Mouse (Mus musculus): ENCODE data around the gene Nipal1. TPM values are rescaled to one million over a fixed set of nuclear protein-coding genes. Genes with fewer than 3 reads are reported as not detected.

The Nipal1 gene
- 2.9 and 4.5 TPM in 2 replicates for polyA plus RNA-seq (2015; fragmentation: Nextera tagmentation; extraction: Ambion mirVana)

DNA sequence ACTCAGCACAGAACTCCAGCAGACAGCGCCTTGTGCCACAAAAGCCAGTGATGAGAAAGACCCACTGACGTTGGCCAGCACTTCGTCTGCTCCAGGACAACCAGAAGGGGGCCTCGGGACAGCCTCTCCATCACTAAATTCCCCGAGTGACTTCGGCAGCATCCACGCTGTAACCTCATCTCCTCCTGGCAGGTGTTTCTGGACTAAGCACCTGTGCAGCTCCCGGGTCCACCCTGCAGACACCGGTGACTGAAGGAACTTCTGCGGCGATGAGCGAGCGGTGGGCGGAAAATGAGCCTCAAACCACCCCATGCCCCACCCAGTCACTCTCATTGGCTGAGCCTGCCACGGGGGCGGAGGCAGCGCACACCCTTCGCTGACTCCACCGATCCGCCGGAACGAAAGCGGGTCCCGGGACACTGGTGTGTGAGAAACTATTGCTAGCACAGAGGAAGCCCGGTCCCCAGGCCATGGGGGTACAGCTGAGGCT lies at the start of gene Nipal1:
Nipal1 (plus strand) TSS at position 378 of the 490 bp plus-strand sequence.
- no peak within 1 kb of the TSS for H3K27ac ChIP-seq (ENCODE audit: low read length)
- H3K4me2 ChIP-seq (ENCODE audit: low read depth, low read length) = peak within 1 kb of the TSS; percentile 97
- peak within 1 kb of the TSS; percentile 63 for H3K4me3 ChIP-seq (ENCODE audit: low read length)
- ATAC-seq (ENCODE audit: low read depth) = peak; percentile 96
- peak within 1 kb of the TSS; percentile 66 for H3K9ac ChIP-seq (ENCODE audit: low read length)
- H3K9me3 ChIP-seq (ENCODE audit: control insufficient read depth, low read length) = no peaks in the 10 kb centered on the region
- peaks cover 11% of the 10 kb centered on the region; the same call in 1 of the 2 replicates for H3K4me1 ChIP-seq (replicated peaks; ENCODE audit: control insufficient read depth, insufficient read depth, low read length)
- no peaks in the 10 kb centered on the region; the same call in 1 of the 2 replicates for H3K27me3 ChIP-seq (ENCODE audit: control insufficient read depth, insufficient read depth, low read depth, low read length)
- no peaks in the 10 kb centered on the region for H3K36me3 ChIP-seq (ENCODE audit: control insufficient read depth, insufficient read depth, low read length)
- WGBS = under 1% methylated on average over 25 of the region's 25 CpGs

GRCm38 (mm10) chr5:72601006-72601405 lies 46.6 kb upstream of the Nipal1 start:
- H3K4me1 ChIP-seq (replicated peaks; ENCODE audit: control insufficient read depth, insufficient read depth, low read length) = no peaks in the 10 kb centered on the region
- H3K36me3 ChIP-seq (ENCODE audit: control insufficient read depth, insufficient read depth, low read length) = no peaks in the 10 kb centered on the region
- no peak overlapping the region for H3K4me2 ChIP-seq (ENCODE audit: low read depth, low read length)
- H3K27me3 ChIP-seq (ENCODE audit: control insufficient read depth, insufficient read depth, low read depth, low read length) = no peaks in the 10 kb centered on the region
- no peak overlapping the region for H3K4me3 ChIP-seq (ENCODE audit: low read length)
- H3K9me3 ChIP-seq (ENCODE audit: control insufficient read depth, low read length) = no peaks in the 10 kb centered on the region
- H3K9ac ChIP-seq (ENCODE audit: low read length) = no peak overlapping the region
- no peak overlapping the region for H3K27ac ChIP-seq (ENCODE audit: low read length)
- 11% methylated on average over 5 of the region's 5 CpGs for WGBS
- no peak for ATAC-seq (ENCODE audit: low read depth)

DNA sequence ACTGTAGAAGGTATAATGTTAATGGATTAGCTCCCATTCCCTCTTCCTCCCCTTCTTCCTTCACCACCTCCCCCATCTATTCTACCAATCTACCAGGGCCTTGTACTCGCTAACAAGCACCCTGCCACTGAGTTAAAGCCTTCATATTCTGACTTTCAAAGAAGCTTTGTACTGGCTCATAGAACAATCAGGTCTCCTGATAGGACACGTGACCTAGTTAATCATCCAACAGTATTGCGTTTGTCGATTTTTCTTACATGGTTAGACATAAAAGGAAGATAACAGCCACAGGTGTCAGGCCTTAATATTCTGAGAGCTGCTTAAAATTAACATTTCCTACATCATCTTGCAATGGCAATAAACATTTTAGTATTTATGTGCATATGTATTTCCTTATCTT lies 44.5 kb upstream of the Nipal1 start:
- Histone ChIP-seq H3K9ac (ENCODE audit: low read length) (no peak overlapping the region), H3K4me2 (ENCODE audit: low read depth, low read length) (no peak overlapping the region), H3K9me3 (ENCODE audit: control insufficient read depth, low read length) (no peaks in the 10 kb centered on the region), H3K4me1 (replicated peaks; ENCODE audit: control insufficient read depth, insufficient read depth, low read length) (no peaks in the 10 kb centered on the region), H3K27ac (ENCODE audit: low read length) (no peak overlapping the region), H3K36me3 (ENCODE audit: control insufficient read depth, insufficient read depth, low read length) (no peaks in the 10 kb centered on the region), H3K27me3 (ENCODE audit: control insufficient read depth, insufficient read depth, low read depth, low read length) (no peaks in the 10 kb centered on the region), H3K4me3 (ENCODE audit: low read length) (no peak overlapping the region)
- no peak for ATAC-seq (ENCODE audit: low read depth)
- WGBS = 72% methylated on average over 4 of the region's 4 CpGs

GRCm38 (mm10) chr5:72617413-72617812 lies 30.2 kb upstream of the Nipal1 start:
- Histone ChIP-seq H3K4me3 (ENCODE audit: low read length) (no peak overlapping the region), H3K4me2 (ENCODE audit: low read depth, low read length) (no peak overlapping the region), H3K9ac (ENCODE audit: low read length) (no peak overlapping the region), H3K27ac (ENCODE audit: low read length) (no peak overlapping the region), H3K36me3 (ENCODE audit: control insufficient read depth, insufficient read depth, low read length) (no peaks in the 10 kb centered on the region), H3K27me3 (ENCODE audit: control insufficient read depth, insufficient read depth, low read depth, low read length) (no peaks in the 10 kb centered on the region), H3K9me3 (ENCODE audit: control insufficient read depth, low read length) (no peaks in the 10 kb centered on the region), H3K4me1 (replicated peaks; ENCODE audit: control insufficient read depth, insufficient read depth, low read length) (no peaks in the 10 kb centered on the region)
- 70% methylated on average over 4 of the region's 4 CpGs for WGBS
- ATAC-seq (ENCODE audit: low read depth) = no peak

DNA sequence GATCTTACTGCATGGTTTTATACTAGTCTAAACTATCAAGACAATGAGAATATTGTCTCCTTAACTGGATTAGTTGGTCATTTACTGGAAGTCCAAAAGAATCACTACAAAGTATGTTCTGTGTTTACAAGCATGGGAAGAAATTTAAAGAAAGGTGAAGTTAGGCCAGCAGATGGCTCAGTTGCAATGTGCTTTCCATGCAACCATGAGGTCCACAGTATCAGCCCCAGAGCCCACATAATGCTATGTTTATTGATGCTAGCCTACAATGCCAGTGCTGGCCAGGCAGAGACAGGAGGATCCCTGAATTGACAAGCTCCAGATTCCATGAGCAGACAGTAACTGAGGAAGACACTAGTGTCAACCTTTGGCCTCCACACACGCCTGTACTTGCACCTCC lies 26.6 kb upstream of the Nipal1 start:
- WGBS = 83% methylated on average over 1 of the region's 1 CpGs
- H3K4me1 ChIP-seq (replicated peaks; ENCODE audit: control insufficient read depth, insufficient read depth, low read length) = no peaks in the 10 kb centered on the region
- no peak overlapping the region for H3K4me3 ChIP-seq (ENCODE audit: low read length)
- ATAC-seq (ENCODE audit: low read depth) = no peak
- H3K27me3 ChIP-seq (ENCODE audit: control insufficient read depth, insufficient read depth, low read depth, low read length) = no peaks in the 10 kb centered on the region
- no peak overlapping the region for H3K4me2 ChIP-seq (ENCODE audit: low read depth, low read length)
- H3K9ac ChIP-seq (ENCODE audit: low read length) = no peak overlapping the region
- H3K36me3 ChIP-seq (ENCODE audit: control insufficient read depth, insufficient read depth, low read length) = no peaks in the 10 kb centered on the region
- H3K27ac ChIP-seq (ENCODE audit: low read length) = no peak overlapping the region
- H3K9me3 ChIP-seq (ENCODE audit: control insufficient read depth, low read length) = no peaks in the 10 kb centered on the region

DNA sequence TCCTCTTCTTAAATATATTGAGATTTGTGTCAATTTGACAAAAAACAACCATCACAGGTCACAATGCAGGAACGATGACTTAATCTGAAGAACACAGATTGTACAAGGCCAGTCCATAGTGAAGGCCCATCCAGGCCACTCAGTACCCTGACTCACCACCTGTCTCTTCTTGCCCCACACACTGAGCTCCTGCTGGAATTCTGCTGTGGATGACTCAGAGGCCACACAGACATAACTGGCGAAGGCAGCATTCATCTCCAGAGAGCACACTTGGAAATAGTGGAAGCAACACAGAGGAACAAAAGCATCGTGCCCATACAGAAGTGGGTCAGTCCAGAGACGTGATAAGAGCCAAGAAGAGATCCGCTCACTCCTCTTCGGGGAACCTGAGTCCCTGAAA lies 17.6 kb upstream of the Nipal1 start:
- no peak overlapping the region for H3K27ac ChIP-seq (ENCODE audit: low read length)
- no peaks in the 10 kb centered on the region for H3K4me1 ChIP-seq (replicated peaks; ENCODE audit: control insufficient read depth, insufficient read depth, low read length)
- no peak for ATAC-seq (ENCODE audit: low read depth)
- H3K9ac ChIP-seq (ENCODE audit: low read length) = no peak overlapping the region
- no peaks in the 10 kb centered on the region for H3K9me3 ChIP-seq (ENCODE audit: control insufficient read depth, low read length)
- no peak overlapping the region for H3K4me2 ChIP-seq (ENCODE audit: low read depth, low read length)
- no peaks in the 10 kb centered on the region for H3K27me3 ChIP-seq (ENCODE audit: control insufficient read depth, insufficient read depth, low read depth, low read length)
- 84% methylated on average over 6 of the region's 6 CpGs for WGBS
- H3K4me3 ChIP-seq (ENCODE audit: low read length) = no peak overlapping the region
- H3K36me3 ChIP-seq (ENCODE audit: control insufficient read depth, insufficient read depth, low read length) = no peaks in the 10 kb centered on the region

DNA sequence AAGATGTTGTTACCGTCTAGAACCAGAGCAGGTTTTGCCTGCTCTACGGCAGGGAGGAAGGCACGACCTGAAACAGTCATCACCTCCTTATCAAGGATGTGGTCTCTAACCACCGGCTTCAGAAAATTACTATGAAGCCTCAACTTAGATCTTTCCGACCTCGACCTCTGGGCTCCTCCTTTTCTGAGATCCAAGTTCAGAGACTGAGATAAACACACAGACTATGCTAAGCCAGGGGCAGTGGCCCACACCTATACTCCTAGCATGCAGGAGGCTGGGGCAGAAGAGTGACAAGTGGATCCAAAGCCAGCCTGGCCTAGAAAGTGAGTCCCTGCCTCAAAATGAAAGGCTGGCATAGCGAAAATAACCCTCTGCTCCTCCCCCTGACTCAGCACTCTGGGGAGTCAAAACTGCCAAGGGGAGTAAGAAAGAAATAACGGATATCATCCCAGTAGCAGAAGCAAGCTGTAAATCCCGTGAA lies 12.8 kb upstream of the Nipal1 start:
- Histone ChIP-seq H3K4me1 (replicated peaks; ENCODE audit: control insufficient read depth, insufficient read depth, low read length) (no peaks in the 10 kb centered on the region), H3K27me3 (ENCODE audit: control insufficient read depth, insufficient read depth, low read depth, low read length) (no peaks in the 10 kb centered on the region), H3K9me3 (ENCODE audit: control insufficient read depth, low read length) (no peaks in the 10 kb centered on the region), H3K4me2 (ENCODE audit: low read depth, low read length) (no peak overlapping the region), H3K4me3 (ENCODE audit: low read length) (no peak overlapping the region), H3K27ac (ENCODE audit: low read length) (no peak overlapping the region), H3K9ac (ENCODE audit: low read length) (no peak overlapping the region), H3K36me3 (ENCODE audit: control insufficient read depth, insufficient read depth, low read length) (no peaks in the 10 kb centered on the region)
- WGBS = 73% methylated on average over 9 of the region's 9 CpGs
- ATAC-seq (ENCODE audit: low read depth) = no peak

DNA sequence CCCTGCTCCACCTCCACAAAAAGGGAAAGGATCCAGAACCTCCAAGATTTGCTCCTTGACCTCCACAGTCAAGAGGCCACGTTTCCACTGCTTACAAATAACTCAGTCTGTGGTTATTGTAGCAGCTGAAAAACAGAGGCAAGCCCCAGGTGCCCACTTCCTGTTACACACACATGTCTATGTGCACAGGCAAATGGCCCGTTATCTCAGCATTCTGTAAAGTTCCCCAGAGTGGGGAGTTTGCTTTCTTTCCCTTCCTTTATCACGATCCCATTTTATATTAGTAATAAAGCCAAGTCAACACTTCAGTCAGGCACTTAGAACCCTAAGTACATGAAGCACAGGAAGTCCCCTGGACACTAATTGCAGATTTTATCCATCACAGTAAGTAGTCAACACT lies 11.5 kb upstream of the Nipal1 start:
- ATAC-seq (ENCODE audit: low read depth) = no peak
- H3K27ac ChIP-seq (ENCODE audit: low read length) = no peak overlapping the region
- H3K4me2 ChIP-seq (ENCODE audit: low read depth, low read length) = no peak overlapping the region
- H3K36me3 ChIP-seq (ENCODE audit: control insufficient read depth, insufficient read depth, low read length) = no peaks in the 10 kb centered on the region
- H3K4me3 ChIP-seq (ENCODE audit: low read length) = no peak overlapping the region
- H3K4me1 ChIP-seq (replicated peaks; ENCODE audit: control insufficient read depth, insufficient read depth, low read length) = no peaks in the 10 kb centered on the region
- H3K9ac ChIP-seq (ENCODE audit: low read length) = no peak overlapping the region
- H3K9me3 ChIP-seq (ENCODE audit: control insufficient read depth, low read length) = no peaks in the 10 kb centered on the region
- WGBS = 26% methylated on average over 3 of the region's 3 CpGs
- H3K27me3 ChIP-seq (ENCODE audit: control insufficient read depth, insufficient read depth, low read depth, low read length) = no peaks in the 10 kb centered on the region

- Histone ChIP-seq H3K4me3 (ENCODE audit: low read length) (no peak overlapping the region), H3K27ac (ENCODE audit: low read length) (no peak overlapping the region), H3K4me1 (replicated peaks; ENCODE audit: control insufficient read depth, insufficient read depth, low read length) (no peaks in the 10 kb centered on the region), H3K36me3 (ENCODE audit: control insufficient read depth, insufficient read depth, low read length) (no peaks in the 10 kb centered on the region), H3K27me3 (ENCODE audit: control insufficient read depth, insufficient read depth, low read depth, low read length) (no peaks in the 10 kb centered on the region), H3K9me3 (ENCODE audit: control insufficient read depth, low read length) (no peaks in the 10 kb centered on the region), H3K4me2 (ENCODE audit: low read depth, low read length) (no peak overlapping the region), H3K9ac (ENCODE audit: low read length) (no peak overlapping the region)
- WGBS = 56% methylated on average over 3 of the region's 3 CpGs
- ATAC-seq (ENCODE audit: low read depth) = no peak
Observed at GRCm38 (mm10) chr5:72636576-72636975, 11.0 kb upstream of the Nipal1 start.

- Histone ChIP-seq H3K36me3 (ENCODE audit: control insufficient read depth, insufficient read depth, low read length) (no peaks in the 10 kb centered on the region), H3K9me3 (ENCODE audit: control insufficient read depth, low read length) (no peaks in the 10 kb centered on the region), H3K4me3 (ENCODE audit: low read length) (no peak overlapping the region), H3K27ac (ENCODE audit: low read length) (no peak overlapping the region), H3K9ac (ENCODE audit: low read length) (no peak overlapping the region), H3K4me2 (ENCODE audit: low read depth, low read length) (no peak overlapping the region), H3K27me3 (ENCODE audit: control insufficient read depth, insufficient read depth, low read depth, low read length) (no peaks in the 10 kb centered on the region; the same call in 1 of the 2 replicates), H3K4me1 (replicated peaks; ENCODE audit: control insufficient read depth, insufficient read depth, low read length) (0 out of 2 replicates have a peak, but pooled peaks cover 3% of the 10 kb centered on the region)
- ATAC-seq (ENCODE audit: low read depth) = no peak
- WGBS = 85% methylated on average over 1 of the region's 1 CpGs
Observed at GRCm38 (mm10) chr5:72640072-72640471, 7.5 kb upstream of the Nipal1 start.

All from lung, embryonic 16.5 days (tissue).